Mouse (Mus musculus) adipocyte (in vitro differentiated cells): ENCODE measurements around the gene Lpcat1.

Experiments used
- DNase-seq: peaks from one replicate; pipeline ENCODE4 v3.0.0-alpha.2; 2016; ENCODE audit warnings: low spot score

Lpcat1 gene

DNA sequence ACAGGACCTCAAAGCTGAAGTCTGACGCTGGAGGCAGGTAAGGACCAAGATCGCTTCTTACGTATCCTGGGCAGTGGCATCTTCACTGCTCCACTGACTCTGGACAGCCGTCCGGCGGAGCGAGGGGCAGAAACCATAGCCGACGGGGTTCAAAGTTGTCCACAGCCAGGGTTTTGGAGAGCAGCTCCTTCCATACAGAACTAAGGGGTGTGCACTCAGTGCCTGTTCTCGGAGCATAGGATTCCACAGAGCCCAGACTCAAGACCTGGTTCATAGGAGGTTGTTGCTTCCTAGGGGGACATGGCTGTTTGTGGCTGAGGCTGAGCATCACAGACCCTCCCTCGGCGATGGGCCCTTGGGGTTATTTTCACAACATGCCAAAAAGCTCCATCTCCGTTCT lies 69.8 kb downstream of the Lpcat1 start:
- no peak for DNase-seq

DNA sequence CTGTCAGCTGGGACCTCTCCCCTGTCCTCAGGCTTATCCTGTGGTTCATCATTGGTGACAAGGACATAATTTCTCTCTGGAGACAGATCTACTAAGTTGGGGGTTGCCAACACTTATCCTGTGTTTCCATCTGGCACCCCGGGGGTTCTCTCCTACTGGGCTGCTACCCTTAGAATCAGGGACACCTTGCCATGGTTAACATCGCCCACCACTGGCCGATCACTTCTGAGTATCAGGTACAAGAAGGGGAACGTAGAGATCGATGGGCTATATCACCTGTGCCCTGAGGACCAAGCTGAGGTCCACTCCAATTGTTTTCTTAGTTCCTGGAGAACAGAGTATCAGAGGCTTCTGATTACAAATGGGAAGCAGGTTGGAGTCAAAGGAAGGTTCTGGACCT lies 97.2 kb downstream of the Lpcat1 start:
- DNase-seq: no peak
